Mouse (Mus musculus): ENCODE data around the gene Psg17.
"Not testable (repeated sequence)": the region's sequence is repeated elsewhere in the genome, so short reads cannot be mapped to it uniquely, and the experiment has no call there.

Psg17 gene

GRCm38 (mm10) chr7:18821507-18821906 is at the start of gene Psg17:
TSS of gene Psg17 (minus strand) at chr7:18821607.
- no peak for DNase-seq (ENCODE audit: extremely low spot score, low read depth, low spot score)

- not testable (repeated sequence) for DNase-seq (ENCODE audit: extremely low spot score, low read depth, low spot score)
Measured at GRCm38 (mm10) chr7:18871031-18871430, 49.6 kb upstream of the Psg17 start, which contains the start of gene Pglyrp1. TSS of gene Pglyrp1 (plus strand) at chr7:18871331.

GRCm38 (mm10) chr7:18868491-18868890 is 47.1 kb upstream of the Psg17 start:
- no peak for DNase-seq (ENCODE audit: extremely low spot score, low read depth, low spot score)

GRCm38 (mm10) chr7:18862801-18863200 is 41.4 kb upstream of the Psg17 start:
- no peak for DNase-seq (ENCODE audit: extremely low spot score, low read depth, low spot score)

- no peak for DNase-seq (ENCODE audit: extremely low spot score, low read depth, low spot score)
Measured at GRCm38 (mm10) chr7:18858310-18858916, 37.0 kb upstream of the Psg17 start.

- DNase-seq (ENCODE audit: extremely low spot score, low read depth, low spot score) = no peak
Measured at GRCm38 (mm10) chr7:18848395-18848794, 27.0 kb upstream of the Psg17 start.

GRCm38 (mm10) chr7:18844811-18845210 is 23.4 kb upstream of the Psg17 start:
- DNase-seq (ENCODE audit: extremely low spot score, low read depth, low spot score) = no peak

GRCm38 (mm10) chr7:18841174-18841567 is 19.8 kb upstream of the Psg17 start:
- no peak for DNase-seq (ENCODE audit: extremely low spot score, low read depth, low spot score)

GRCm38 (mm10) chr7:18840386-18841173 is 19.2 kb upstream of the Psg17 start:
- no peak for DNase-seq (ENCODE audit: extremely low spot score, low read depth, low spot score)

GRCm38 (mm10) chr7:18839865-18840264 is 18.5 kb upstream of the Psg17 start, which contains the start of gene Mill2:
TSS of gene Mill2 (plus strand) at chr7:18839966.
- no peak for DNase-seq (ENCODE audit: extremely low spot score, low read depth, low spot score)

- DNase-seq (ENCODE audit: extremely low spot score, low read depth, low spot score) = no peak
Measured at GRCm38 (mm10) chr7:18832298-18832697, 10.9 kb upstream of the Psg17 start.

GRCm38 (mm10) chr7:18829545-18829944 is 8.1 kb upstream of the Psg17 start:
- no peak for DNase-seq (ENCODE audit: extremely low spot score, low read depth, low spot score)

- no peak for DNase-seq (ENCODE audit: extremely low spot score, low read depth, low spot score)
Measured at GRCm38 (mm10) chr7:18828592-18828991, 7.2 kb upstream of the Psg17 start.

- no peak for DNase-seq (ENCODE audit: extremely low spot score, low read depth, low spot score)
Measured at GRCm38 (mm10) chr7:18827792-18828546, 6.6 kb upstream of the Psg17 start.

GRCm38 (mm10) chr7:18818301-18818700 is 3.1 kb downstream of the Psg17 start:
- no peak for DNase-seq (ENCODE audit: extremely low spot score, low read depth, low spot score)

- no peak for DNase-seq (ENCODE audit: extremely low spot score, low read depth, low spot score)
Measured at GRCm38 (mm10) chr7:18803526-18803925, 17.9 kb downstream of the Psg17 start.

- no peak for DNase-seq (ENCODE audit: extremely low spot score, low read depth, low spot score)
Measured at GRCm38 (mm10) chr7:18799129-18799528, 22.3 kb downstream of the Psg17 start.

GRCm38 (mm10) chr7:18798420-18798819 is 23.0 kb downstream of the Psg17 start, which contains the start of gene Psg19:
TSS of gene Psg19 (minus strand) at chr7:18798520.
- DNase-seq (ENCODE audit: extremely low spot score, low read depth, low spot score) = no peak

GRCm38 (mm10) chr7:18790671-18791070 is 30.7 kb downstream of the Psg17 start:
- not testable (repeated sequence) for DNase-seq (ENCODE audit: extremely low spot score, low read depth, low spot score)

GRCm38 (mm10) chr7:18781301-18781700 is 40.1 kb downstream of the Psg17 start:
- not testable (repeated sequence) for DNase-seq (ENCODE audit: extremely low spot score, low read depth, low spot score)

GRCm38 (mm10) chr7:18779337-18779781 is 42.0 kb downstream of the Psg17 start:
- no peak for DNase-seq (ENCODE audit: extremely low spot score, low read depth, low spot score)
